10 mouse cellular contexts compared by ENCODE assay signal in the genomic region with DNA sequence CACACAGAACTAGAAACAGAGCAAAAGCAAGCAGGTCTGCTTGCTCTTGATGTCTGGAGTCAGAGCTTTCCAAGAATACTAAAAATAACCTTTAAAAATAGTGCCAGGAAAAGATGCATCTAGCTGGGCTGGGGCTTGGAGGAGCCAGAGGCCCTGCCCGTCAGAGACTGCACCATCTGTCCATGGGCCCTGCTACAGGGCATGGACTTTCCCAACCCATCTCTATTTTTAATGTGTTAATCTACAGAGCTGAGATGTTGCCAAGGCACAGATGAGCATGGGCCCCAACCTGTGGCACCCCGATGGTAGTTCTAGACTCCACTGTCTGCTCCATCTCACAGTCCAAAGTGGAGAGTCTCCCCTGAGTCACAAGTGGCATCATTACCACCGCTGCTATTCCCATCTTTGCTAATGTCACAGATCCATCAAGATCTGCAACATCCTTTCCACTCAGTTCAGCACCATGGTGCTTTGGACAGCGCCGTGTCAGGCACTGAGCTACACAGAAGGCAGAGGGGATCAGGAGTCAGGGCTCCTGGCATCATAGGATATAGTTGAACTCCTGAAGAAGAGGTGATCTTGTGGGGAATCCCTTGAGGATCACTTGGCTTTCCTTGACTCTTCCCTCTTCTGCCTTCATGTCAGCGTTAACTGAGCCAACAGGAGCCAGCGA.
A peak's percentile ranks its signal among the peaks of the same experiment; 100 is the strongest.
DNase-seq lines count a peak whose midpoint lies in the region; ATAC-seq and TF ChIP-seq lines count a peak whose summit lies in the region.
"Had no signal": no experiment of that assay in that cellular context is flagged by ENCODE, and none has a peak within 500 bp of the region (broad histone marks: within the 10 kb centered on the region; RNA-seq: fewer than 3 reads in every experiment).

No protein-coding gene starts in this region.

- TF ChIP-seq POLR2A in limb, embryonic 14.5 days (IDR thresholded peaks at IDR 0.05; ENCODE audit: borderline replicate concordance, extremely low read depth, insufficient read depth, insufficient read length), result no peak

- H3K27ac ChIP-seq in limb, embryonic 14.5 days (replicated peaks; ENCODE audit: low read depth, low read length), result no peak overlapping the region
- H3K27ac ChIP-seq: forebrain, embryonic 10.5 days had no signal

- DNase-seq in adrenal gland, adult 2 months, result peak; percentile 9
- DNase-seq in adrenal gland, adult 8-10 months, result no peak
- DNase-seq in lung, postnatal 14 days, result peak; percentile 18
- DNase-seq in lung, postnatal 36 days, result no peak
- peak; percentile 44 for DNase-seq in cerebellum, adult 8-10 months
- peak; percentile 65 for DNase-seq in limb, embryonic 14.5 days (ENCODE audit: low spot score)
- no peak for DNase-seq in c-Kit-positive CD71-positive TER-119-positive erythroid progenitor cells, embryonic 14.5 days (ENCODE audit: low spot score)
- no peak for DNase-seq in layer of hippocampus, postnatal 25 days (ENCODE audit: extremely low spot score in 1 of 2, low spot score in 1 of 2)
- DNase-seq: right cerebral cortex, postnatal 14 days had no signal

- H3K4me2 ChIP-seq in limb, embryonic 14.5 days (replicated peaks; ENCODE audit: low read depth, low read length, severe bottlenecking), result no peak overlapping the region

- H3K9ac ChIP-seq in limb, embryonic 14.5 days (ENCODE audit: low read depth, low read length, severe bottlenecking), result no peak overlapping the region

- no peaks in the 10 kb centered on the region for H3K9me3 ChIP-seq in limb, embryonic 14.5 days (ENCODE audit: control insufficient read depth, low read length)
- H3K9me3 ChIP-seq: forebrain, embryonic 10.5 days had no signal

- no peaks in the 10 kb centered on the region for H3K27me3 ChIP-seq in limb, embryonic 14.5 days (ENCODE audit: control insufficient read depth, insufficient read depth, low read length)

- WGBS in limb, embryonic 14.5 days, result 68% methylated on average over 7 of the region's 7 CpGs

- no peaks in the 10 kb centered on the region for H3K36me3 ChIP-seq in limb, embryonic 14.5 days (ENCODE audit: control insufficient read depth, insufficient read depth, low read length)
- H3K36me3 ChIP-seq: forebrain, embryonic 10.5 days had no signal

- no peak overlapping the region for H3K4me3 ChIP-seq in limb, embryonic 14.5 days (replicated peaks; ENCODE audit: low read length)
- H3K4me3 ChIP-seq: forebrain, embryonic 10.5 days had no signal

- ATAC-seq in limb, embryonic 14.5 days (ENCODE audit: low FRiP score, low read depth), result no peak

- no peaks in the 10 kb centered on the region for H3K4me1 ChIP-seq in limb, embryonic 14.5 days (ENCODE audit: control insufficient read depth, insufficient read depth, low read length)

Comparison
In these comparisons a context has a peak if more than half of its experiments do, and no peak if none do; other contexts are left out.
1. DNase-seq: peak in adrenal gland, adult 2 months (single experiment), lung, postnatal 14 days (single experiment), cerebellum, adult 8-10 months (single experiment) and limb, embryonic 14.5 days (single experiment); none in adrenal gland, adult 8-10 months (single experiment), lung, postnatal 36 days (single experiment), c-Kit-positive CD71-positive TER-119-positive erythroid progenitor cells, embryonic 14.5 days (single experiment) and layer of hippocampus, postnatal 25 days (0 of 2).